In genomic region chr17:63110211-63110755, GRCm38 (mm10) we compare ENCODE assay signal across 14 mouse cellular contexts.
"Had no signal": no experiment of that assay in that cellular context is flagged by ENCODE, and none has a peak within 500 bp of the region (broad histone marks: within the 10 kb centered on the region; RNA-seq: fewer than 3 reads in every experiment).

No protein-coding gene starts in this region.

- H3K27me3 ChIP-seq: limb, embryonic 15.5 days; liver, embryonic 12.5 days; midbrain, embryonic 13.5 days; neural tube, embryonic 13.5 days had no signal

- H3K4me3 ChIP-seq: layer of hippocampus, adult 2 months; limb, embryonic 15.5 days; liver, embryonic 12.5 days; midbrain, embryonic 13.5 days; neural tube, embryonic 13.5 days had no signal

- H3K4me1 ChIP-seq: liver, embryonic 12.5 days had no signal

- H3K4me2 ChIP-seq: limb, embryonic 15.5 days; liver, embryonic 12.5 days; lung, embryonic 14.5 days; midbrain, embryonic 13.5 days; neural tube, embryonic 13.5 days had no signal

- H3K9me3 ChIP-seq: limb, embryonic 15.5 days; liver, embryonic 12.5 days; midbrain, embryonic 13.5 days; neural tube, embryonic 13.5 days had no signal

- H3K9ac ChIP-seq: limb, embryonic 15.5 days; liver, embryonic 12.5 days; lung, embryonic 14.5 days; midbrain, embryonic 13.5 days; neural tube, embryonic 13.5 days had no signal

- H3K36me3 ChIP-seq: limb, embryonic 15.5 days; liver, embryonic 12.5 days; midbrain, embryonic 13.5 days; neural tube, embryonic 13.5 days had no signal

- H3K27ac ChIP-seq: layer of hippocampus, adult 2 months; limb, embryonic 15.5 days; liver, embryonic 12.5 days; midbrain, embryonic 13.5 days; neural tube, embryonic 13.5 days had no signal

- ATAC-seq: liver, embryonic 12.5 days; midbrain, embryonic 13.5 days had no signal

- DNase-seq: kidney, adult 11 months; kidney, adult 9 months; left cerebral cortex, postnatal 4 days; lung, postnatal 10 days; lung, postnatal 4 days; right cerebral cortex, adult 18-20 months; right cerebral cortex, postnatal 25 days; thymus, postnatal 4 days had no signal
